Mouse (Mus musculus): Measurements from ENCODE around the gene Ndufv2. TPM values are rescaled to one million over a fixed set of nuclear protein-coding genes. Genes with fewer than 3 reads are reported as not detected.
A peak's percentile ranks its signal among the peaks of the same experiment; 100 is the strongest.

Gene Ndufv2
- 181 and 184 TPM in 2 replicates for polyA plus RNA-seq (2012; rRNA removed)

- DNase-seq (ENCODE audit: extremely low spot score in 1 of 2, low spot score in 1 of 2), result peak; percentile 79 to 90
Measured at GRCm38 (mm10) chr17:66101380-66102330, at the start of gene Ndufv2. Ndufv2 (minus strand) TSS chr17:66101559.

DNA sequence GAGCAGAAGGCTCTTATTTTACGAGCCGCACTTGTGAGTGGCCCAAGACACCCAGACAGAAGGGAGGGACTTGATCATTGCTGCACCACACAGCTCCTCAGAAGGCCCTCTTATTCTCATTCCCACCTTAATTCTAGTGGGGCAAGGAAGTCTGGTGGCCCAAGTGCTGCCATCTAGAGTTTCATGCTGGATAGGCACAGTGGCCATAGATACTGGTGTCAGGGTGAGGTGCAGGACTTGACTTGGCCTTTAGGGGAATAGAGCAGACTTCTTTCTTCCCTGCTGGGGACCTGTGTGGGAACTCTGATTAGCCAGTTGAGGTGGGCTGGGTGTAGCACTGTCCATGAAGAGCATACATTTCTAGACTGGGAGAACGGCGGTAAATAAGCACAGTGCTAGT lies 29.9 kb upstream of the Ndufv2 start:
- no peak for DNase-seq (ENCODE audit: extremely low spot score in 1 of 2, low spot score in 1 of 2)

DNA sequence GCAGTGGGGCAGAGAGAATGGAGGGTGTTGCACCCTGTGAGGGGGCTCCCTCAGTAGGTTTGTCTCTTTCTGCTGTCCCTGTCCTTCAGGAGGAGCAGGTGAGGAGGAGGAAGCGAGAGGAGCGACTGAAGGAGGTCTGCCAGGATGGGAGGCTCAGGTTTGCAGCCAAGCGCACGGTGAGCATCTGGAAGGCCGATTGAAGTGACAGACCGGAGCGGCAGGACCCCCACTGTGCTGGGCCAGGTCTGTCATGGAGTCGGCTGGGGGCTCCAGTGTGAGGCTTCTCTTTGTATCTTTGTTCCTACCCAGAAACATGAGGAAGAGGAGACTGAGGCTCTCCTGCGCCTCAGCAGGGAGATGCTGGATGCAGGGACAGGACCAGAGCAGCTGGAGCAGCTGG lies 29.0 kb upstream of the Ndufv2 start:
- no peak for DNase-seq (ENCODE audit: extremely low spot score in 1 of 2, low spot score in 1 of 2)

- no peak for DNase-seq (ENCODE audit: extremely low spot score in 1 of 2, low spot score in 1 of 2)
Measured at GRCm38 (mm10) chr17:66125211-66125610, 23.9 kb upstream of the Ndufv2 start.

GRCm38 (mm10) chr17:66123816-66124610 lies 22.7 kb upstream of the Ndufv2 start:
- no peak for DNase-seq (ENCODE audit: extremely low spot score in 1 of 2, low spot score in 1 of 2)

DNA sequence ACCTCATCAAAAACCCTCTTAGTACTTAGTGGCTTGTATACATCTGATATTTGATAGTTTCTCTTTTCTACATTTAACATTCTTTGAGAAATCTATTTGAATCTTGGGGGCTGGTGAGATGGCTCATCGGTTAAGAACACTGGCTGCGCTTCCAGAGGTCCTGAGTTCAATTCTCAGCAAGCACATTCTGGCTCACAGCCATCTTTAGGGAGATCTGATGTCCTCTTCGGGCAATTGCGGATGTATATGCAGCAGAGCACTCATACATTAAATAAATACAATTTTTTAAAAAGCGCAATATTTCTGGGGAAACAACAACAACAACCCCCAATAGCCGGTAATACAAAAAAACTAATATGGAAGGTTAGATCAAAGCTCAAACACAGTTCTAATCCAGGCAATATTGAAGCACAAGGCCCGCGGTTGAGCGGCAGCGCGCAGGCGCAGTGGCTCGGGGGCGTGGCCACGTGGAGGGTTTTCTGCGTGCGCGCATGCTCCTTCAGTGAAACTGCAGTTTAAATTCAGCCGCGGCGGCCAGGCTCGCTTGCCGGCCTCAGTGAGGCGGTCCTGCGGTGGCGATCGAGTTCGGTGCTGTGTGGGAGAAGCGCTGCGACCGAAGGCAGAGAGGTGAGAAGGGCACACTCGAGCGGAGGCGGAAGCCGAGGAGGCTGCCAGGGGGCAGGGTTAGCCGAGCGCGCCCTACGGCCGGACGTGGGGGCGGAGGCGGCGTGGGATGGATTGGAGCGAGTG lies 21.9 kb upstream of the Ndufv2 start, which contains the start of gene Ddx11:
TSS of gene Ddx11 (plus strand) at position 455 of the 750 bp plus-strand sequence.
- DNase-seq (ENCODE audit: extremely low spot score in 1 of 2, low spot score in 1 of 2), result peak; percentile 75 to 95

DNA sequence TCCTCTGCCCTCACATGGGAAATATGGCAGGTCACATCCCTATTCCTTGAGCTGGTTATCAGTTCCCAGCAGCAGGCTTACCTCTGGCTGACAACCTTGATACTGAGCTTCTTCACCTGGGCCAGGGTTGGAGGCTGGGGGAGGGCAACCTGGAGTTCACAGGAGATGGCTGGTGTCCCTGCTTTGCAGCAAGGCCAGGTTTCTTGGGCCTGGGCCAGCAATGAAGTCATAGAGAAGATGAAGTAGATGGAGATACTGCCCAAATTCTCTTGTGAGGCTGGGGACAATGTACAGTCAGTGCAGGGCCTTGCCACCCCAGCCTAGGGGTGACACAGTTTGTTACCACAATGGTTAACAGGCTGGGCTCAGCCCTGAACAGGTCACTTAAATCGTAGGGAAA lies 19.3 kb upstream of the Ndufv2 start:
- DNase-seq (ENCODE audit: extremely low spot score in 1 of 2, low spot score in 1 of 2), result no peak

DNA sequence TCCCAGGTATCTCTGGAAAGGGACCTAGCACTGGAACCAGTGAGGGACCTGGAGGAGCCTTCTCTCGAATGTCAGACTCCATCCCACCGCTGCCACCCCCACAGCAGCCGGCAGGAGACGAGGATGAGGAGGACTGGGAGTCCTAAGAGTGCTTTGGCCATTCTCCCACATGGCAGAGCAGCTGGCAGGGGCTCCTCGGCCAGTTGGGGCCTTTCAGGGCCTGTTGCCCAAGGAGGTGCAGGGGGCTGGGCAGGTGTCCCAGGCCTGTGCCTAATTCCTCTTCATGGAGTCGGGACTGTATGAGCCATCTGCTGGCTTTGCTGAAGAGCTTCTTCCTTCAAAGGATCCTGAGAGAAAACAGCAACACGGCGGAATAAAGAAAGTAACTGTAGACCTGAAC lies 17.6 kb upstream of the Ndufv2 start:
- no peak for DNase-seq (ENCODE audit: extremely low spot score in 1 of 2, low spot score in 1 of 2)

DNA sequence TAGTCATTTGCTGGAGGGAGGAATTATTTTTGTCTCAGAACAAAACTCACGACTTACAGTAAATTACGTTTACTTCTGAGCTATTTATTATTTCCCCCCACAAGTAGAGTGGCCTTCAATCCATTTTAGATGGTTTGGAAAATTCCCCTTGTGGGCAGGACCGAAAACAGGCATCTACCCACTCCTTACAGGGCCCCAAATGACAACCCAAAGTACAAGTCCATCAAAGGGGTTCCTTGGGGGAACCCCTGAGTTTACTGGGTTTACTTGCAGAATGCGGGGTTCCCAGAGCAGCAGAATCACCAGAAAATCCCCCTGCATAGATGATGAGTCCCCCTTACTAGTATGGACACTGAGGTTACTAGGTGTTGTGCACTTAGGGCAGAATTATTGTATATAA lies 10.8 kb upstream of the Ndufv2 start:
- DNase-seq (ENCODE audit: extremely low spot score in 1 of 2, low spot score in 1 of 2), result no peak

DNA sequence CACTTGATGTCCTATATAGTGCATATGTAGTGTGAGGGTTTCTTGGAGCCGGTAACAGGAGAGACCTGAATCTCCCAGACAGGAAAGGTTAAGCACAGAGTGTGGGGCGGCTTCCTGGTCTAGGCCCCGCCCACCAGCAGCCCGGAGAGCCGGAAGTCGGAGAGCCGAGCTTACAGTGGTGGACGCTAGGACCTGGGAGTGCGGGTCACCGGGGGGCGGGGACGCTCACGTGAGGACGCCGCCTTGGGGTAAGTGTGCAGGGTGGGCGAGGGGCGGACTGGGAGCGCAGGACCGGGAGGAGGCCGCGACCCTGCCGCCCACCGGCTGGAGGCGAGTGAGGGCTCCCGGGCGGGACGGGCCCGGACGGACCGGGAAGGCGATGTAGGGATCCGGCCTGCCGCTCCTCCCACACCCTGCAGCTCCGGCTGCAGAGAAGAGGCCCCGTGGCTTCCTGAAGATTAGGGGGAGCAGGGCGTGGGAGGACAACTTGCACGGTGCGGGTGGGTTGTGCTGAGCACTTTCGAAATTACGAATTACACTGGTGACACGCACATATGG lies 10.1 kb upstream of the Ndufv2 start, which contains the start of gene Washc1:
TSS of gene Washc1 (plus strand) at position 144 of the 558 bp plus-strand sequence.
- DNase-seq (ENCODE audit: extremely low spot score in 1 of 2, low spot score in 1 of 2), result peak; percentile 76 to 90

DNA sequence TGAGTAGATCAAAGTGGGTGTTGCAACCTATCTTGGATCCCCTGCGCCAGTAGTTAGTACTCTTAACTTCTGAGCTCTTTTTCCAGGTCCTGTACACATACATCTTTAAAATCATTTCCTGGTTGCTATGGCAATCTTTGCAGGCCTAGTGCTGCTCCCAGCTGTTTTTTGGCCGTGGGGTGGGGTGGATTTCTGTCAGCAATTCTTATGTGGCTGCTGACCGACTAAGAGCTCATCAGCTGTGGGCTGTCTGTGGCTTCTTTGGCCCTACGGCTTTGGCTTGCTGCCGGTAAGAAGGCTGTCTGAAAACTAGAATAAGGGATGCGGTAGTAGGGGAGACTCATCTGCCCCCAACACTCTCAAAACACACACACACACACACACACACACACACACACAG lies 9.4 kb upstream of the Ndufv2 start:
- peak in 1 of 2 experiments; percentile 24 for DNase-seq (ENCODE audit: extremely low spot score in 1 of 2, low spot score in 1 of 2)

GRCm38 (mm10) chr17:66108198-66108597 lies 6.8 kb upstream of the Ndufv2 start:
- no peak for DNase-seq (ENCODE audit: extremely low spot score in 1 of 2, low spot score in 1 of 2)

DNA sequence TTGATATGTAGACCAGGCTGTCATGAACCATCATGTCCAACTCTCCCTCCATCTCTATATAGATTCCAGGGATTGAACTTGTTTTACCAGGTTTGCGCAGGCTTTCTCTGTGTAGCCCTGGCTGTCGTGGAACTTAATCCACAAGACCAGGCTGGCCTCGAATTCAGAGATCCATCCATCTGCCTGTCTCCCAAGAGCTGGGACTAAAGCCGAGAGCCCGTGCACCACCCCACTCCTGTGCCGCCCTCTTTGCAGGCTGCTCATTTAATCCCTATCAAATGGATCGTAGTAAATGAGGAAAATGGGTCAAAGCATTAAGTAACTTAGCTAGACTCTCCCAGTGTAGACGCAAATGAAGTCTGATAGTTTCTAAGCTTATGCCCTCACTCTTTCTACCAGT lies 6.1 kb upstream of the Ndufv2 start:
- no peak for DNase-seq (ENCODE audit: extremely low spot score in 1 of 2, low spot score in 1 of 2)

DNA sequence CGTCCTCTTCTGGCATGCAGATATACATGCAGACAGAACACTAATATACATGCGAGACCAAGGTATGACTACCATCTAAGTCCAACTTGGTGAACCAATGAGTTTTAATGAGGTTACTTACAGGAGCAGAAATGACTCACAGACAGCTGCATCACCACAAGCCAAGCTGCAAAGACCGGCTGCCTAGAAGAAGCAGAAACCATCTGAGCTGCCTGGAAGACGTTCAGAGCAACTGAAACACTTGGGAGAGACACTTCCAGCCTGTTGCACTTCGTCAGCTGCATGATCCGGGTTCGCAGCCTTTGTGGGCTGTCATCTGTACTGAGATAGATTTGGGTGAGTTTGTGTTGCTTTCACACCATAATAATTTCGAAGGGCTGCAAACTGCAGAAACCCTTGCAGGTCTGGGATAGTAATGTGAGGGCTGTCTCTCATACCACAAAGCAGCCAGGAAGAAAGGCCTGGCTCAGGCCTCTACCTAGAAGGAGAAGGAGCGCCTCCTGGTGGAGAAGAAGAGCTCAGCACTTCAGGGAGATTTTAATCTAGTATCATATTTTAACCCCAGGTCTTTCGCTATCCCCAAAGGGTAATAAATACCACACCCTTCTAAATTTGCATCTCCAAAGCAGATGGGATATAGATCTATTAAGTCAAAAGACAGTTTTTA lies 5.4 kb upstream of the Ndufv2 start:
- peak in 1 of 2 experiments; percentile 77 for DNase-seq (ENCODE audit: extremely low spot score in 1 of 2, low spot score in 1 of 2)

GRCm38 (mm10) chr17:66104076-66104475 lies 2.7 kb upstream of the Ndufv2 start:
- no peak for DNase-seq (ENCODE audit: extremely low spot score in 1 of 2, low spot score in 1 of 2)

GRCm38 (mm10) chr17:66100566-66101379 lies 586 bp downstream of the Ndufv2 start:
- no peak for DNase-seq (ENCODE audit: extremely low spot score in 1 of 2, low spot score in 1 of 2)

- DNase-seq (ENCODE audit: extremely low spot score in 1 of 2, low spot score in 1 of 2), result no peak
Measured at GRCm38 (mm10) chr17:66092664-66093063, 8.7 kb downstream of the Ndufv2 start.

DNA sequence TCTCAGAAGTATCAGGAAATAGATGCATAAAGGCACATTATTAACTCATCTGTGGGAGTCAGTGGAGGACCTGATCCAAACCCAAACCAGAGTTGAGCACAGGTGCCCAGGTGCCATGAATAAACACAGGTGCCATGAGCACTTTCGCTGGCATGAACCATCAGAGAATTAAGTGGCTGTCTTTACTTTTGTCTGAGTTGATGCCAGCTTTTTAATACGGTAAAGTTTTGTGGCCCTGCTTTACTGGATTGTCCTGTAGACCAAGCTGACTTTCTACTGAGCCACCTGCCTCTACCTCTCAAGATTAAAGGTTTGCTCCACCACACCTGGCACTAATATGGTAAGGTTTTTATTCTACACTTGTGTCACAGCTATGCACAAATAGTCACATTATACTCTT lies 9.3 kb downstream of the Ndufv2 start:
- no peak for DNase-seq (ENCODE audit: extremely low spot score in 1 of 2, low spot score in 1 of 2)

DNA sequence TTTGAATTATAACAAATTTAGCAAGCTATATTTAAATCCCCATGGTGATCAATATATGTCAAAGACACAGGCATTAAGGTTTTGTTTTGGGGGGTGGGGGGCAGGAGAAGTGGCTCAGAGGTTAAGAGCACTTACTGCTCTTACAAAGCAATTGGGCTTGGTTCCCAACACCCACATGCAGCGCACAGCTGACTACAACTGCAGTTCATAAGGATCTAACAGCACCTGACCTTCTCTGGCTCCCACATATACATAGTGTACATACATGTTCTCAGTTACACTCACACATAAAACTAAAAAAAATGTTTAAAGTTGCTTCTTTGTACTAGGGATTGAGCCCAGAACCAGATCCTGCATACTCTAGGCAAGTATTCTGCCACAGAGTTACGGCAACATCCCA lies 10.0 kb downstream of the Ndufv2 start:
- DNase-seq (ENCODE audit: extremely low spot score in 1 of 2, low spot score in 1 of 2), result no peak
